Mouse (Mus musculus): ENCODE measurements around the gene Gjb5. TPM values are rescaled to one million over a fixed set of nuclear protein-coding genes. Genes with fewer than 3 reads are reported as not detected.

Gene Gjb5
- polyA plus RNA-seq, 1 experiment: not detected

DNA sequence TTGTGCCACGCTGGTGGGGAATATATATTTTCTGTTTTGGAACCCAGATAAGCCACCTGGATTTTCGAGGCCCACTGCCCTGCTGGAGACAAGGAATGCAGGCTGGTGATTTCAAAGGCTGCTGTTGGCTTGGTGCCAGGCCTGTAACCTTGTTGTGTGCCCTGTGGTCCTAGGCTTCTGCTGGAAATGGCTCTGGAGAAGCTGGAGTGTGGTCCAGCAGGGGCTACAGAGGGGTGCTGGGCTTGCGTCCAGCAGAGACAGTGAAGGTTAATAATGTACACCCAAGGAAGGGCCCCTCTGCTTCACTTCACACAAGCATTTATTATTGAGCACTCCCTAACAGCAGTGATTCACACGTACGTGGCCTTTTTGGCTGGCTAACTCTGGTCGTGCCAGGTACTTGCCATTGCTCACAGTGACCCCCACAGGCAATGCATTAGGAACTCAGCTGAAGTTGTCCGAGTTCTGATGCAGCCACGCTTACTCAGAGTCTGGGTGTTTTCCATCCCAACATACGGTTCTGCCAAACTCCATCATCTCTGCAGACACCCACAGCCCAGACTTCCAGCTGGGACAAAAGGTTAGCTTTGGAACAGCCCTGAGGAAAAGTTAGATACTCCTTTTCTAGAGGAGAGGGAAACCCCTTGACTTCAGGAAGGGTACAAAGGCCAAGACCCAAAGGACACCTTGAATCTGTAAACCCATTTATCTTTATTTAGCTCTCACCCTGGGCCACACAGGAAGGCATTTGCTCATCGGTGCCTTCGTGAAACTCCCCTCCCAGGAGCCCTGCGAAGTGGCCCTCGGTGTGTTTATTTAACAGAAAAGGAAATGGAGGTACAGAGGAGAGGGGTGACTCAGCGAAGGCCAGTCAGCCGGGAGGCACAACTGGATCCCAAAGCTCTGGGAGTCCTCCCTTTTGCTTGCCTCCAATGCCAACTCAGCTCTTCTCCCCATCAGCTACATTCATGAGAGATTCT, 3.2 kb downstream of the Gjb5 start:
- H3K27ac ChIP-seq (ENCODE audit: insufficient read depth, low read length): no peak overlapping the region
- TF ChIP-seq POLR2A (IDR thresholded peaks at IDR 0.05; ENCODE audit: extremely low read depth, insufficient read depth, low read length) (no peak), CTCF (IDR thresholded peaks at IDR 0.05; ENCODE audit: extremely low read depth, insufficient read depth, low read length) (no peak)
- H3K4me3 ChIP-seq (ENCODE audit: insufficient read depth, low read length): no peak overlapping the region
- H3K4me1 ChIP-seq (ENCODE audit: control insufficient read depth, insufficient read depth, low read length): no peaks in the 10 kb centered on the region

DNA sequence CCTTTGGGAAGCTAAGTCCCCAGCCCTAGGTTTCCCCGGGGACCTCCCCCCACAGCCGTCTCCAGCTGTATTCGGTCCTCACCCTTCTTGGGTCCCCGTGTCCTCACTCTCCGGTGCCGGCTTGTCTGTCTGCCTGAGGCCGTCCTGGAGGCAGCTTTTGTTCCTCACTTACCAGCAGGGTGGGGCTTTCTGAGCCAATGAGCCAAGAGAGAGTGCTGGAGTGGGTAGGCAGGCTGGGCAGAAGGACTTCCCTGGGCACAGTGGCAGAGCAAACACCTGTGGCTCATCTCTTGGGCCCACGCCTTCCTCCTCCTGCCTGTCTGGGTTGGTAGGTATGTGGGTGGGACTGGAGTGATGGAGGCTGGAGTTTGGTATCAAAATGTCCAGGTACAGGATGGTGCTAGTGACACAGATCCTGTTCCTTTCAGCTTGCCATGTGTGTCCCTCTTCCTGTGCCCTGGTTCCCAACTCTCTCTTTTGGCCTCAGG, 4.0 kb downstream of the Gjb5 start, which contains the start of gene Gjb4:
Gene Gjb4 (minus strand): TSS at position 131 of the 488 bp plus-strand sequence.
- TF ChIP-seq CTCF (IDR thresholded peaks at IDR 0.05; ENCODE audit: extremely low read depth, insufficient read depth, low read length): no peak
- H3K4me3 ChIP-seq (ENCODE audit: insufficient read depth, low read length): no peak within 1 kb of the TSS
- no peaks in the 10 kb centered on the region for H3K4me1 ChIP-seq (ENCODE audit: control insufficient read depth, insufficient read depth, low read length)
- no peak within 1 kb of the TSS for H3K27ac ChIP-seq (ENCODE audit: insufficient read depth, low read length)

DNA sequence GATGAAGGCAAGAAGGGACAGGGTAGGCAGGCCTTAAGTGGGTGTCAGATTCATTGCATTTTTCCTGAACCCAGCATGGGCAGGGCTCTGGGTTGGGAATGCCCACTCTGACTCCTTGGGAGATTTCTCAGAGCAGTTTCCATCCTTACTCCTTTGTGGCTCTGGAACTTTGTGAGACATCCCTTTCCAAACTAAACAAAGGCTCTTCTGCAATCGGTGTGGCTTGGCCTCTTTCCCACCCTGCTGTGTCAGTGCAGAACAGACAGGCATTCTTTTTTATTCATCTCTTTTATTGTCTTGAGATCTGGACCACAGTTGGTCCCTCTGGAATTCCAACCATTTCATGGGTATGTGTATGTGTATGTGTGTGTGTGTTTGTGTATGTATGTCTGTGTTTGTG, 5.4 kb downstream of the Gjb5 start:
- H3K4me1 ChIP-seq (ENCODE audit: control insufficient read depth, insufficient read depth, low read length): no peaks in the 10 kb centered on the region
- H3K4me3 ChIP-seq (ENCODE audit: insufficient read depth, low read length): no peak overlapping the region
- TF ChIP-seq CTCF (IDR thresholded peaks at IDR 0.05; ENCODE audit: extremely low read depth, insufficient read depth, low read length) (no peak), POLR2A (IDR thresholded peaks at IDR 0.05; ENCODE audit: extremely low read depth, insufficient read depth, low read length) (no peak)
- no peak overlapping the region for H3K27ac ChIP-seq (ENCODE audit: insufficient read depth, low read length)

DNA sequence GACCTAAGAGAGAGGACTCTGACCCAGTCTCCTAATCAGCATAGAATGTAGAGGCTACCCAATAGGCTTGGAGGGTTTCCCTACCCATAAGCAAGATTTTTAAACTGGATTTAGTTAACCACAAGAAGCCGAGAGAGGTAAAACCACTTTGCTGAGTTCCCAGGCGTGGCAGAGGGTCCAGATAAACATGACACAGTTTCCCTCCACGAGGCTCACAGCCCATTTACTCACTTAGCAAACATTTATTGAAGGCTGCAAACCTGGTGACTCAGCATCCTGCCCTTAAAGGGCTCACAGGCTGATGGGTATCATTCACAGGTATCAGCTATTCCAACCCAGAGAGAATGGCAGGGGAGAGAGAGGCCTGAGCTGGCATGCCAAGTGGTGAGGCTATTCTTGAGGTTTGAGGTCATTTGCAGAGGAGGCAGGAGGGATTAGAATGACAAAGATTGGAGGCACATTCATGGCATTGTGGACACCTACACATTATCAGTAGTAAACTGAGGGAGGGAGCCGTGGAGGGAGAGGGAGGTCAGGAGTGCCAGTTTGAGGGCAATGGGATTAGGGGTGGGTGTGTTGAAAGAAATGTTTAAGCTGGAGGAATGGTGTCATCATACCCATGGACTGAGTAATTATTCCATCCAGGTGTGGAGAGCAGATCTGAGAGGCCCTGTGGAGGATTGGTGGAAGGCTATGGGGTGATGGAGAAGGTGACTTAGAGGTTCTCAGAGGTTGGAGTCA, 8.3 kb downstream of the Gjb5 start:
- H3K4me3 ChIP-seq (ENCODE audit: insufficient read depth, low read length): no peak overlapping the region
- no peak overlapping the region for H3K27ac ChIP-seq (ENCODE audit: insufficient read depth, low read length)
- H3K4me1 ChIP-seq (ENCODE audit: control insufficient read depth, insufficient read depth, low read length): no peaks in the 10 kb centered on the region
- TF ChIP-seq CTCF (IDR thresholded peaks at IDR 0.05; ENCODE audit: extremely low read depth, insufficient read depth, low read length) (no peak), POLR2A (IDR thresholded peaks at IDR 0.05; ENCODE audit: extremely low read depth, insufficient read depth, low read length) (no peak)

DNA sequence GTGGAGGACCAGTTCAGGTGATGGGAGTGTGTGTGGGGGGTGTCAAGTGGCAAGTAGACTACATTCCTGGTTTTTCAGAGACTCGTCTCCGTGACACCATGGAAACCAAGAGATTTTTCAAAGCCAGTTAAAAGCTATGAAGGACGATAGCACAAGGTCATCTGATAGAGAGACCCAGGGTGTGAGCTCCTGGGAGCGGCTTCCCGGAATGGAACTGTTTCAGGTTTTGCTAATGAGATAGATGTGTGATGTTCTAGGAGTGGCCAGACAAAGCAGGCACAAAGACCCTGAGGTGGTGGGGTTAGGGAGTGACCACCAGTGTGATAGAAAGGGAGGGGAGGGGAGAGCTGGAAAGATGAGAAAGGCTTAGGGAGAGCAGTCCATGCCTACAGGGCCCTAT, 13.0 kb downstream of the Gjb5 start:
- H3K4me1 ChIP-seq (ENCODE audit: control insufficient read depth, insufficient read depth, low read length): no peaks in the 10 kb centered on the region
- no peak overlapping the region for H3K4me3 ChIP-seq (ENCODE audit: insufficient read depth, low read length)
- no peak overlapping the region for H3K27ac ChIP-seq (ENCODE audit: insufficient read depth, low read length)
- TF ChIP-seq POLR2A (IDR thresholded peaks at IDR 0.05; ENCODE audit: extremely low read depth, insufficient read depth, low read length) (no peak), CTCF (IDR thresholded peaks at IDR 0.05; ENCODE audit: extremely low read depth, insufficient read depth, low read length) (no peak)

DNA sequence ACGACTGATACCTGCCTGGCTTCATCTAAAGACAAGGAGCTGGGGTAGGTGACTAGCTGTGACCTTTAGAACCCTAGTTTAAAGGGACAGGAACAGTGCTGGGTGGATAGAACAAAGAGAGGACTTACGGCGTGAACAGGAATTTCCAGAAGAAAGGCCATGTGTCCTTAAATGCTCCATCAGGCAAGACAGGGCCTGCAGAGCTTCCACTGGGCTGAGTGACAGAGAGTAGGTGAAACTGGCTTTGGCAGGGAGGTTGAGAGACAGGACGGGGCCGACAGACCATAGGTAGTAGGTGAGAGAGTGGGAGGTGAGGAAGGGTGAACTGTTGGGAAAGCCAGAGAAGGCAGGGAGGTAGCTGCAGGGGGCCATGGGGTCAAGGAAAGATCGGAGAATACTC, 16.6 kb downstream of the Gjb5 start:
- Histone ChIP-seq H3K4me3 (ENCODE audit: insufficient read depth, low read length) (no peak overlapping the region), H3K4me1 (ENCODE audit: control insufficient read depth, insufficient read depth, low read length) (no peaks in the 10 kb centered on the region), H3K27ac (ENCODE audit: insufficient read depth, low read length) (no peak overlapping the region)
- no peak for TF ChIP-seq CTCF (IDR thresholded peaks at IDR 0.05; ENCODE audit: extremely low read depth, insufficient read depth, low read length)
- no peak for TF ChIP-seq POLR2A (IDR thresholded peaks at IDR 0.05; ENCODE audit: extremely low read depth, insufficient read depth, low read length)

DNA sequence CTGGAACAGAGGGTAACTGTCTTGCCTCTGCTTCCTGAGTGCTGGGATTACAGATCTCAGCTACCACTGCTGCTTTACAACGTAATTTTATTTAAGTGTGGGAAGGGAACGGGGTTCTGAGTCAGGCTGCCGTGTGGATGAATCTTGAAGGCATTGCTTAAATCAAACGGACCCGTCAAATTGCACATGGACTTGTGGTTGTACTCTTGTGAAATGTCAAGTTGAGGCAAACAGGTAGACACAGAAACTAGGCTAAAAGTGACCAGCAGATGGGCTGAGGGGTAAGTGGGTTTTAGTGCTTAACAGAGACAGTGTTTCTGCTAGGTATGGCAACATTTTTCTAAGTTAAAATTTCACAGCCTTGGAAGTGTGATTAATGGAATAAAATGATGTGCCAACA, 20.3 kb downstream of the Gjb5 start:
- H3K4me3 ChIP-seq (ENCODE audit: insufficient read depth, low read length): no peak overlapping the region
- TF ChIP-seq POLR2A (IDR thresholded peaks at IDR 0.05; ENCODE audit: extremely low read depth, insufficient read depth, low read length): no peak
- no peak for TF ChIP-seq CTCF (IDR thresholded peaks at IDR 0.05; ENCODE audit: extremely low read depth, insufficient read depth, low read length)
- no peak overlapping the region for H3K27ac ChIP-seq (ENCODE audit: insufficient read depth, low read length)
- no peaks in the 10 kb centered on the region for H3K4me1 ChIP-seq (ENCODE audit: control insufficient read depth, insufficient read depth, low read length)

DNA sequence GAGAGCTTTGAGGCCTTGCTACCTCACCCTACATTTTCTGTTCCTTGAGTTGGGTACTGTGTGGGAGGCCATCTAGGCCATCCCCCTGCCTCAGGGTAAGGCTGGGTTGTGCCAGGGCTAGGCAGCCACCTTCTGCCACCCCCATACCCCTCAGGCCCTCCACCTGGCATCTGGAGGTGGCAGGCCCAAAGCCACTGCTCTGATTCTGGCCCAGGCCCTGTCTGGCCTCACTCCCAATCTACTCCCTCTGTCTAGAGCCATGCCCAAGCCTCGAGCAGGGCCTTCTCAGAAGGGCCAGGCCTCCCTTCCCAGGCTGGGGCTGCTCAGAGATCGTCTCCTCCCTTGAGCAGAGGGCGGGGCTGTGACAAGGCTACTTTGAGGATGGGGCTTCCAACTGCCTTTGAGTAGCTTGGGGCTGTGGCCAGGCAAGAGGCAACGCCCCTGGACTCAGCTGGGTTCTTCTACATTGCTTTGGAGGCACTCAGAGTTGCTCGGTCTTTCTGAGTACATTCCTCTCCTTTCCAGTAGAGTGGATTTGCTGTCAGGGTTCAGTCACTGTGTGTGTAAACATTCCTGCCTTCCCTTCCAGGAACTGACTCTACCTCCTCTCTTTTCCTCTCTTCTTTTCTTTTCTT, 23.0 kb downstream of the Gjb5 start:
- TF ChIP-seq POLR2A (IDR thresholded peaks at IDR 0.05; ENCODE audit: extremely low read depth, insufficient read depth, low read length) (no peak), CTCF (IDR thresholded peaks at IDR 0.05; ENCODE audit: extremely low read depth, insufficient read depth, low read length) (no peak)
- no peak overlapping the region for H3K27ac ChIP-seq (ENCODE audit: insufficient read depth, low read length)
- no peaks in the 10 kb centered on the region for H3K4me1 ChIP-seq (ENCODE audit: control insufficient read depth, insufficient read depth, low read length)
- no peak overlapping the region for H3K4me3 ChIP-seq (ENCODE audit: insufficient read depth, low read length)

DNA sequence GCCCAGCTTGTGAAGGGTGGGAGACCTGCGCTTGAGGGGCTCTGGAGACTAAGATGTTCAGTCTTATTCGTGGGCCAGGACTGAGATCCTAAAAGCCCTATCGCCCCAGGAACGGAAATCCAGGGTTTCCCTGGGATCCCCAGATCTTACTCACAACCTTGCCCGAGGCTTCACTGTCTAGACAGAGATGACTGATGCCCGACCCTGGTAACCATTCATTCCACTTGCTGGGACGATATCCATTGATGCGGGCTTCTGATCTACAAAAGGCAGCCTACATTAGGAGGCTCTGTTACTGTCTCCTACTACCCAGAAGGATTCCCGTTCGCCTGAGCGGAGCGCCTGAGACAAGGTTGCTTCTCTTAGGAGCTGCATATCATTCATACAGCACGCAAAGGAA, 26.8 kb downstream of the Gjb5 start:
- no peaks in the 10 kb centered on the region for H3K4me1 ChIP-seq (ENCODE audit: control insufficient read depth, insufficient read depth, low read length)
- H3K4me3 ChIP-seq (ENCODE audit: insufficient read depth, low read length): no peak overlapping the region
- TF ChIP-seq POLR2A (IDR thresholded peaks at IDR 0.05; ENCODE audit: extremely low read depth, insufficient read depth, low read length): no peak
- no peak for TF ChIP-seq CTCF (IDR thresholded peaks at IDR 0.05; ENCODE audit: extremely low read depth, insufficient read depth, low read length)
- H3K27ac ChIP-seq (ENCODE audit: insufficient read depth, low read length): no peak overlapping the region

Data from cortical plate, adult 2 months (tissue).